Mouse (Mus musculus): Measurements from ENCODE around the gene C9.

- TF ChIP-seq CTCF (IDR thresholded peaks at IDR 0.05; ENCODE audit: borderline replicate concordance, extremely low read depth, insufficient read depth, insufficient read length): no peak
- TF ChIP-seq POLR2A (IDR thresholded peaks at IDR 0.05; ENCODE audit: borderline replicate concordance, extremely low read depth, insufficient read depth, insufficient read length, poor library complexity, severe bottlenecking): no peak
Observed at GRCm38 (mm10) chr15:6446181-6446580, 1.1 kb downstream of the C9 start.
